Mouse (Mus musculus) central nervous system, embryonic 11.5 days (tissue): ENCODE measurements around the gene Msh3. TPM values are rescaled to one million over a fixed set of nuclear protein-coding genes. Genes with fewer than 3 reads are reported as not detected.

Source experiments
- polyA plus RNA-seq: library from polyadenylated mRNA; depleted of rRNA; stranded (reverse); fragments of >200 nt; gene quantifications from 2 replicates; pipeline ENCODE4 v1.2.3, GENCODE M21; 2012; rRNA removed

The Msh3 gene
- polyA plus RNA-seq: 32.8 and 37.8 TPM in 2 replicates

DNA sequence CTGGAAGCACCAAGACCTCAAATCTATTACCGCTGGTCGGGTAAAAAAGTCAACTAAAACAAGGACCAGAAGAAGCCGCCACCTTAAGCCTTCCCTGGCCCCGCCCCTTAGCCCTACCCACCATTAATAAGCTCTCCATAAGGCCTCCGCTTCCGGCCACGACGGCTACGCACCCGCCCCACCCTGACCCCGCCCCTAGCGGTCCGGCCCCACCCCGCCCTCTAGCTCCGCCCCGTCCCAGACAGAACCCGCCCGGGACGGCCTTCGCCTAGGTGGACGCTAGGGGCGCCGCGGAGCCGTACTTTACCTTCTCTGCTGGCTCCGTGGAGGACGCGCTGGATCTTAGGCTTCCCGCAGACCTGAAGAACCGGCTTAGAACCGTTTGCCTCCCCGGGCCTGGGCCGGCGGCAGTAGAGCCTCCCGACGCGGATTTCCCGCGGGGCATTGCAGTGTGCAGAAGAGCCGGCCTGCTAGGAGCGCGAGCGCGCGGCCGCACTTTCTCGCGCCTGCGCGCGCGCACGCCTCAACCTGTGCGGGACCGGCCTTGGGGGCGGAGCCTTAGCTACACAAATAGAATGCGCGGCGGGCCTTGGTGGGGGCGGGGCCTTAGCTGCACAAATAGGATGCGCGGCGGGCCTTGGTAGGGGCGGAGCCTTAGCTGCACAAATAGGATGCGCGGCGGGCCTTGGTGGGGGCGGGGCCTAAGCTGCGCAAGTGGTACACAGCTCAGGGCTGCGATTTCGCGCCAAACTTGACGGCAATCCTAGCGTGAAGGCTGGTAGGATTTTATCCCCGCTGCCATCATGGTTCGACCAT lies at the start of gene Msh3, which contains the start of gene Dhfr:
TSS of gene Msh3 (minus strand) at position 548 of the 816 bp plus-strand sequence.
TSS of gene Dhfr (plus strand) at position 271 of the 816 bp plus-strand sequence.

DNA sequence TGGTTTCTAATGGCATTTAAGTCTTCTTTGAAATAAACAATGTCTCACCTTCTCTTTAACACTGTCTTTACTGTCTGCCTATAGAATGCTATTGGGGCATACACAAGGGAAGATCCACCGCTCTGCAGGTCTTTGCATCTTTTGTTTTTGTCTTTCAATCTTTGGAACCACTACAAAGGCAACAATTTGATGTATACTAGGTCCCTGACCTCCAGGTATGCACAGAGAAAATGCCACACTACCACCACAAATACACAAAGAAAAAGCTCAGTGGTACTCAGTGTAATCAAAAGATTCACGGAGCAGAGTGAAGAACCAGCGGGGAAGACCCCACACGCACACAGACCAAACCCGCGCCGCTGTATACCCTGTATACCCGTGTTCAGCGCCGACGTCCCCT lies 49.1 kb downstream of the Msh3 start, which contains the start of gene Gm20379:
TSS of gene Gm20379 (plus strand) at position 301 of the 400 bp plus-strand sequence.

Other genes starting within 250 kb of the Msh3 start
- gene Rasgrf2, start 223.3 kb downstream of the Msh3 start, polyA plus RNA-seq: 0.12 and 0.19 TPM in 2 replicates
- gene Gm20379, start 49.0 kb downstream of the Msh3 start, polyA plus RNA-seq: not detected in 2 replicates
- gene Dhfr, start 277 bp downstream of the Msh3 start, polyA plus RNA-seq: 13.8 and 19.6 TPM in 2 replicates
- gene Ankrd34b, start 70.9 kb upstream of the Msh3 start, polyA plus RNA-seq: 0.16 and 0.20 TPM in 2 replicates
- 2.6 and 3.2 TPM in 2 replicates for gene Fam151b, start 129.0 kb upstream of the Msh3 start, polyA plus RNA-seq
- 11.1 and 16.8 TPM in 2 replicates for gene Zfyve16, start 175.9 kb upstream of the Msh3 start, polyA plus RNA-seq
- not detected in 2 replicates for gene Spz1, start 221.2 kb upstream of the Msh3 start, polyA plus RNA-seq